Mouse (Mus musculus) C2C12 (cell line): Measurements from ENCODE around the gene Bst2.

Source experiments
- CEBPB ChIP-seq: IDR thresholded peaks from one replicate; pipeline ENCODE4 v1.6.1; 2011; ENCODE audit warnings: low read depth, mild to moderate bottlenecking, control low read depth, moderate library complexity
- CTCF ChIP-seq: IDR thresholded peaks from one replicate; pipeline ENCODE4 v1.5.1; 2011; ENCODE audit not compliant: control insufficient read depth, insufficient read depth, insufficient read length
- FOSL1 ChIP-seq: IDR thresholded peaks from one replicate; pipeline ENCODE4 v1.8.0; 2011; ENCODE audit warnings: mild to moderate bottlenecking, low read length; ENCODE audit not compliant: poor library complexity, insufficient read depth, severe bottlenecking
- MAX ChIP-seq: IDR thresholded peaks from one replicate; pipeline ENCODE4 v1.6.1; 2011; ENCODE audit warnings: mild to moderate bottlenecking, control low read depth
- MYOD1 ChIP-seq: IDR thresholded peaks from one replicate; pipeline ENCODE4 v1.6.1; 2011; ENCODE audit warnings: low read depth; ENCODE audit not compliant: control insufficient read depth, insufficient read length
- MYOG ChIP-seq: IDR thresholded peaks from one replicate; pipeline ENCODE4 v1.6.1; 2011; ENCODE audit not compliant: control insufficient read depth, insufficient read length; ENCODE audit errors: extremely low read depth
- USF1 ChIP-seq: IDR thresholded peaks from one replicate; pipeline ENCODE4 v1.6.1; 2011; ENCODE audit warnings: low read depth, mild to moderate bottlenecking, control low read depth, moderate library complexity

- TF ChIP-seq CTCF: no peak
- no peak for TF ChIP-seq FOSL1
- TF ChIP-seq USF1: no peak
- no peak for TF ChIP-seq MAX
- no peak for TF ChIP-seq MYOG
- TF ChIP-seq MYOD1: no peak
- no peak for TF ChIP-seq CEBPB
These were observed 7.8 kb upstream of the Bst2 start for GRCm38 (mm10) chr8:71545053-71545452.
